Mouse (Mus musculus): ENCODE measurements around the gene Zfp704. TPM values are rescaled to one million over a fixed set of nuclear protein-coding genes. Genes with fewer than 3 reads are reported as not detected.

Zfp704 gene
- polyA plus RNA-seq, 1 experiment: 0.80 TPM

DNA sequence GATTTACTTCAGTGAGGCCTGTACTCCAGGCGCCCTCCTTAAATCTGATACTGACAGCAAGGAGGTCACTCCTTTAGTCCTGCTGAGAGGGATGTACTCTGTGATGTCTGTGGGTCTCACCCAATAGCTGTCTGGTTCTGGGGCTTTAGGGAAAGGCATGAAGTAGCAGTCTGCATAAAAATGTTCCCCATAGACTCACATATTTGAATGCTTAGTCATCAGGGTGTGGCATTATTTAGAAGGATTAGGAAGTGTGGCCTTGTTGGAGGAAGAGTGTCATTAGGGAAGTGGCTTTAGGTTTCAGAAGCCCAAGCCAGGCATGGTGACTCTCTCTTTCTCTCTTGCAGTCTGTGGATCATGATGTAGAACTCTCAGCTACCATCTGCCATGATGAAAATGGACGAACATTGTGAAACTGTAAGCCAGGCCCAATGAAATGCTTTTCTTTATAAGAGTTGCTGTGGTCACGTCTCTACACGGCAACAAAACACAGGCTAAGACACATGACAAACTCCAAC lies 118.1 kb downstream of the Zfp704 start:
- Histone ChIP-seq H3K79me2 (ENCODE audit: control insufficient read depth, insufficient read depth) (no peaks in the 10 kb centered on the region), H3K36me3 (ENCODE audit: control insufficient read depth, insufficient read depth) (no peaks in the 10 kb centered on the region), H3K27me3 (ENCODE audit: control insufficient read depth, insufficient read depth, insufficient read length) (no peaks in the 10 kb centered on the region), H3K4me2 (ENCODE audit: low read depth) (no peak overlapping the region), H3ac (ENCODE audit: control insufficient read depth, insufficient read length) (no peak overlapping the region), H3K4me3 (no peak overlapping the region)
- TF ChIP-seq MYOG (IDR thresholded peaks at IDR 0.05; ENCODE audit: control insufficient read depth in 1 of 3, insufficient read depth in 1 of 3, insufficient read length in 2 of 3, low read depth in 2 of 3) (no peak), USF1 (IDR thresholded peaks at IDR 0.05; ENCODE audit: low read depth) (no peak), MYOD1 (IDR thresholded peaks at IDR 0.05; ENCODE audit: control insufficient read depth in 1 of 3, insufficient read length in 2 of 3, low read depth in 2 of 3) (no peak), TCF12 (IDR thresholded peaks at IDR 0.05; ENCODE audit: insufficient read depth, poor library complexity, severe bottlenecking) (no peak), E2F4 (IDR thresholded peaks at IDR 0.05; ENCODE audit: insufficient read depth) (no peak), MAX (IDR thresholded peaks at IDR 0.05; ENCODE audit: low read depth) (no peak), TCF3 (IDR thresholded peaks at IDR 0.05; ENCODE audit: insufficient read length, low read depth) (no peak), POLR2A (IDR thresholded peaks at IDR 0.05; ENCODE audit: insufficient read length, low read depth) (no peak), SRF (IDR thresholded peaks at IDR 0.05; ENCODE audit: control insufficient read depth, insufficient read length, low read depth) (no peak), CEBPB (IDR thresholded peaks at IDR 0.05; ENCODE audit: insufficient read depth, poor library complexity, severe bottlenecking) (no peak), REST (IDR thresholded peaks at IDR 0.05; ENCODE audit: insufficient read depth, insufficient read length) (no peak), POLR2AphosphoS2 (IDR thresholded peaks at IDR 0.05; ENCODE audit: insufficient read length, low read depth) (no peak)

DNA sequence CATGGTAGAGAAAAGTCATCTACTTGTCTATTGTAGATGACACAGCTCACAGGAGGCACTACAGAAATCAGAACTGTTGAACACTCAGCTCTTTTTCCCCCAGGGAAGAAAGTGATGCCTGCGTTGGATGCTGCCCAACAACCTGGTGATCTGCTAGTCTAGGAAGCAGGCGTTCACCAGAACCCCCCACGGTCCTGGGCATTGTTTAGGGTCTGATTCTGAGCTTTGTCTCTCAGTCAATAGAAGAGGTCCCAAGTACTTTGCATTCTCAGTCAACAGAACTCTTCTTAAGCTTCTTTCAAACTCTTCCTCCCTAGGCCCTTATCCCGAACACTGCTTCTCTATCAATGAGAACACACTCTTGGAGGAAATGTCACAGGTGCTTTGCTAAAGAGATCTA lies 122.2 kb downstream of the Zfp704 start:
- TF ChIP-seq REST (IDR thresholded peaks at IDR 0.05; ENCODE audit: insufficient read depth, insufficient read length) (no peak), TCF12 (IDR thresholded peaks at IDR 0.05; ENCODE audit: insufficient read depth, poor library complexity, severe bottlenecking) (no peak), E2F4 (IDR thresholded peaks at IDR 0.05; ENCODE audit: insufficient read depth) (no peak), CEBPB (IDR thresholded peaks at IDR 0.05; ENCODE audit: insufficient read depth, poor library complexity, severe bottlenecking) (no peak), TCF3 (IDR thresholded peaks at IDR 0.05; ENCODE audit: insufficient read length, low read depth) (no peak), MAX (IDR thresholded peaks at IDR 0.05; ENCODE audit: low read depth) (no peak), MYOG (IDR thresholded peaks at IDR 0.05; ENCODE audit: control insufficient read depth in 1 of 3, insufficient read depth in 1 of 3, insufficient read length in 2 of 3, low read depth in 2 of 3) (no peak), USF1 (IDR thresholded peaks at IDR 0.05; ENCODE audit: low read depth) (no peak)
- H3K4me2 ChIP-seq (ENCODE audit: low read depth): no peak overlapping the region
- no peaks in the 10 kb centered on the region for H3K79me2 ChIP-seq (ENCODE audit: control insufficient read depth, insufficient read depth)
- H3K36me3 ChIP-seq (ENCODE audit: control insufficient read depth, insufficient read depth): no peaks in the 10 kb centered on the region
- no peaks in the 10 kb centered on the region for H3K27me3 ChIP-seq (ENCODE audit: control insufficient read depth, insufficient read depth, insufficient read length)
- H3ac ChIP-seq (ENCODE audit: control insufficient read depth, insufficient read length): no peak overlapping the region
- no peak overlapping the region for H3K4me3 ChIP-seq

DNA sequence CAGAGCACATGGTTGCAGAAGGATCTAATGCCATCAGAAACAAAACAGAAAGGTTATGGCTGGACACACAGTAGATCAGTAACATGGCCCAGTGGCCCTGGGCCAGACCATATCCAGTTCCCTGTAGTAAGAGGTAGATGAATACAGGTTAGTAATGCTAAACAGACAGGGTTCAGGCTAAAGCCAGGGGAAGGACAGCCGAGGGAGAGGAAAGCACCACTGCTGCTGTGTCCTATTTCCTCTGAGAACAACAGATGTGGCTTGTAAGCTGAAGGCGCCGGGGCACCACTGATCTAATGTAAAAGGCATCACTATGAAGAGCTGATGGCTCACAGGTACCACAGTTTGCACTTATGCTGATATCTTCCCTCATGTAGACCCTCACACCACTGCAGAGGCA lies 124.4 kb downstream of the Zfp704 start:
- Histone ChIP-seq H3K27me3 (ENCODE audit: control insufficient read depth, insufficient read depth, insufficient read length) (no peaks in the 10 kb centered on the region), H3K4me2 (ENCODE audit: low read depth) (no peak overlapping the region), H3ac (ENCODE audit: control insufficient read depth, insufficient read length) (no peak overlapping the region), H3K36me3 (ENCODE audit: control insufficient read depth, insufficient read depth) (no peaks in the 10 kb centered on the region), H3K4me3 (no peak overlapping the region), H3K79me2 (ENCODE audit: control insufficient read depth, insufficient read depth) (no peaks in the 10 kb centered on the region)
- TF ChIP-seq TCF12 (IDR thresholded peaks at IDR 0.05; ENCODE audit: insufficient read depth, poor library complexity, severe bottlenecking) (no peak), MAX (IDR thresholded peaks at IDR 0.05; ENCODE audit: low read depth) (no peak), MYOG (IDR thresholded peaks at IDR 0.05; ENCODE audit: control insufficient read depth in 1 of 3, insufficient read depth in 1 of 3, insufficient read length in 2 of 3, low read depth in 2 of 3) (no peak), E2F4 (IDR thresholded peaks at IDR 0.05; ENCODE audit: insufficient read depth) (no peak), POLR2A (IDR thresholded peaks at IDR 0.05; ENCODE audit: insufficient read length, low read depth) (no peak), SRF (IDR thresholded peaks at IDR 0.05; ENCODE audit: control insufficient read depth, insufficient read length, low read depth) (no peak), CEBPB (IDR thresholded peaks at IDR 0.05; ENCODE audit: insufficient read depth, poor library complexity, severe bottlenecking) (no peak), USF1 (IDR thresholded peaks at IDR 0.05; ENCODE audit: low read depth) (no peak), POLR2AphosphoS2 (IDR thresholded peaks at IDR 0.05; ENCODE audit: insufficient read length, low read depth) (no peak), MYOD1 (IDR thresholded peaks at IDR 0.05; ENCODE audit: control insufficient read depth in 1 of 3, insufficient read length in 2 of 3, low read depth in 2 of 3) (no peak), REST (IDR thresholded peaks at IDR 0.05; ENCODE audit: insufficient read depth, insufficient read length) (no peak), TCF3 (IDR thresholded peaks at IDR 0.05; ENCODE audit: insufficient read length, low read depth) (no peak)

DNA sequence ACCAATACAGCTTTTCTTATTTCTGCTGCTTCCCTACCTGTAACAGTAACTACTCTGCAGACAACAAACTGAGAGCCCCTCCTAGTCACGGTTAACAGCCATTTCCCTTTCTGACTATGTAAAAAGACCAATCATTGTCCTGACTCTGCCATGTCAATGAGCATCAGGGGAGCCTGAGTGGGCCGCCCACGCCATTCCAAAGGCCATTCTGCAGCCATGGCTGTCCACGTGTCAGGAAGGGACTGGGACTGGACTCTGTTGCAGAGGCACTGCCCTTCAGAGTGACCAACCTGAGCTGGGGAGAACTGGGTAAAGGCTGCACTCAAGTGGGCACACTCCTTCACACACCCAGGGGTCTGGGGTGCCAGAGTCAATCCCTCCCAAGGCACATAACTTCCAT lies 127.9 kb downstream of the Zfp704 start:
- Histone ChIP-seq H3ac (ENCODE audit: control insufficient read depth, insufficient read length) (no peak overlapping the region), H3K4me2 (ENCODE audit: low read depth) (no peak overlapping the region), H3K4me3 (no peak overlapping the region), H3K27me3 (ENCODE audit: control insufficient read depth, insufficient read depth, insufficient read length) (no peaks in the 10 kb centered on the region), H3K79me2 (ENCODE audit: control insufficient read depth, insufficient read depth) (no peaks in the 10 kb centered on the region), H3K36me3 (ENCODE audit: control insufficient read depth, insufficient read depth) (no peaks in the 10 kb centered on the region)
- TF ChIP-seq TCF12 (IDR thresholded peaks at IDR 0.05; ENCODE audit: insufficient read depth, poor library complexity, severe bottlenecking) (no peak), POLR2A (IDR thresholded peaks at IDR 0.05; ENCODE audit: insufficient read length, low read depth) (no peak), E2F4 (IDR thresholded peaks at IDR 0.05; ENCODE audit: insufficient read depth) (no peak), MYOG (IDR thresholded peaks at IDR 0.05; ENCODE audit: control insufficient read depth in 1 of 3, insufficient read depth in 1 of 3, insufficient read length in 2 of 3, low read depth in 2 of 3) (no peak), MYOD1 (IDR thresholded peaks at IDR 0.05; ENCODE audit: control insufficient read depth in 1 of 3, insufficient read length in 2 of 3, low read depth in 2 of 3) (no peak), CEBPB (IDR thresholded peaks at IDR 0.05; ENCODE audit: insufficient read depth, poor library complexity, severe bottlenecking) (no peak), REST (IDR thresholded peaks at IDR 0.05; ENCODE audit: insufficient read depth, insufficient read length) (no peak), MAX (IDR thresholded peaks at IDR 0.05; ENCODE audit: low read depth) (no peak), TCF3 (IDR thresholded peaks at IDR 0.05; ENCODE audit: insufficient read length, low read depth) (no peak), POLR2AphosphoS2 (IDR thresholded peaks at IDR 0.05; ENCODE audit: insufficient read length, low read depth) (no peak), USF1 (IDR thresholded peaks at IDR 0.05; ENCODE audit: low read depth) (no peak), SRF (IDR thresholded peaks at IDR 0.05; ENCODE audit: control insufficient read depth, insufficient read length, low read depth) (no peak)
